Comparison of ENCODE assay signal across 30 mouse cellular contexts in the genomic region with DNA sequence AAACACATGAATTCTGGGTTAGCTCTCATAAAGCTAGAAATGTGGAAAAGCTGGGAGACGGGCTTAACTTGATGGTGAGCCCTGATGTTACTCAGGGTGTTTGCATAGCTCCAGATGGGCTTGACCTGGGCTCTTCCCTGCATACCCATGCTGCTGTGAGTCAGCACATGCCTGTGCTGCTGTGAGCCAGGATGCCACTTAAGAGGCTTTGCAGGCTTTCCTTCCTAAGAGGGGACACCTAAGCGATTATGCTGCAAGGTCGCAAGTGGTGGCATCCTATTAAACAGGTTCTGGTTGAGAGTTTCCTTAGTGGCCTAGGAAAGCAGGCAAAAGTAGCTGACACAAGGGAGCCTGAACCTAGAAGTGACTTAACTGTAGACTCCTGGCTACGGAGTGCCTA. TPM values are rescaled to one million over a fixed set of nuclear protein-coding genes. Genes with fewer than 3 reads are reported as not detected.
A peak's percentile ranks its signal among the peaks of the same experiment; 100 is the strongest.
DNase-seq lines count a peak whose midpoint lies in the region; ATAC-seq and TF ChIP-seq lines count a peak whose summit lies in the region.
"Had no signal": no experiment of that assay in that cellular context is flagged by ENCODE, and none has a peak within 500 bp of the region (broad histone marks: within the 10 kb centered on the region; RNA-seq: fewer than 3 reads in every experiment).

No protein-coding gene starts in this region.

- peaks cover 48% of the 10 kb centered on the region for H3K4me1 ChIP-seq in heart, embryonic 16.5 days (ENCODE audit: control insufficient read depth, insufficient read depth, low read length)
- peaks cover 17% of the 10 kb centered on the region; the same call in 1 of the 2 replicates for H3K4me1 ChIP-seq in lung, postnatal 0 days (ENCODE audit: insufficient read depth, low read depth, low read length)
- H3K4me1 ChIP-seq in lung, adult 2 months (ENCODE audit: control insufficient read depth, insufficient read depth, low read length): peaks cover 12% of the 10 kb centered on the region

- no peaks in the 10 kb centered on the region for H3K9me3 ChIP-seq in heart, embryonic 16.5 days (replicated peaks; ENCODE audit: control insufficient read depth, low read length)
- H3K9me3 ChIP-seq in lung, postnatal 0 days (ENCODE audit: low read length): no peaks in the 10 kb centered on the region
- H3K9me3 ChIP-seq: embryonic facial prominence, embryonic 10.5 days; embryonic facial prominence, embryonic 13.5 days; forebrain, embryonic 12.5 days; forebrain, embryonic 15.5 days; G1E; heart, embryonic 15.5 days; hindbrain, embryonic 10.5 days; hindbrain, embryonic 13.5 days; intestine, embryonic 15.5 days had no signal

- no peak for TF ChIP-seq CTCF in lung, postnatal 0 days (IDR thresholded peaks at IDR 0.05)
- no peak for TF ChIP-seq CTCF in lung, adult 2 months (IDR thresholded peaks at IDR 0.05; ENCODE audit: insufficient read depth, low read length)

- no peak for ATAC-seq in heart, embryonic 16.5 days (replicated peaks; ENCODE audit: extremely low read depth, insufficient read depth, low FRiP score)
- ATAC-seq in lung, postnatal 0 days: no peak
- ATAC-seq: forebrain, embryonic 15.5 days; hindbrain, embryonic 16.5 days; intestine, embryonic 15.5 days; Patski had no signal

- H3K27ac ChIP-seq in heart, embryonic 16.5 days (ENCODE audit: low read length): peak overlapping the region; percentile 31; the same call in 1 of the 2 replicates
- no peak overlapping the region for H3K27ac ChIP-seq in lung, postnatal 0 days (ENCODE audit: low read length)
- H3K27ac ChIP-seq: embryonic facial prominence, embryonic 10.5 days; embryonic facial prominence, embryonic 13.5 days; forebrain, embryonic 12.5 days; forebrain, embryonic 15.5 days; heart, embryonic 15.5 days; hindbrain, embryonic 10.5 days; hindbrain, embryonic 13.5 days; intestine, embryonic 15.5 days had no signal

- DNase-seq in cerebellum, adult 9-10 months: peak; percentile 1
- no peak for DNase-seq in cerebellum, postnatal 4 days (ENCODE audit: low spot score in 2 of 2)
- no peak for DNase-seq in heart, adult 8-10 months (ENCODE audit: low spot score)
- DNase-seq in lung, postnatal 0 days (ENCODE audit: low spot score): peak; percentile 13
- DNase-seq in lung, adult 2 months: no peak
- peak; percentile 21 for DNase-seq in retina, postnatal 7 days (ENCODE audit: low read depth, low spot score)
- DNase-seq in layer of hippocampus, adult 8-10 months (ENCODE audit: low spot score in 2 of 2): no peak
- DNase-seq: adrenal gland, postnatal 10 days; adrenal gland, postnatal 36 days; B cell, adult 2 months; cerebellum, adult 18-20 months; cerebellum, adult 9-11 months; cerebellum, postnatal 25 days; embryo, embryonic 11 days; gastrocnemius, postnatal 25 days had no signal

- TF ChIP-seq EP300 in lung, postnatal 0 days (IDR thresholded peaks at IDR 0.05): no peak

- peaks cover 15% of the 10 kb centered on the region for H3K36me3 ChIP-seq in heart, embryonic 16.5 days (ENCODE audit: control insufficient read depth, insufficient read depth)
- peaks cover 5% of the 10 kb centered on the region for H3K36me3 ChIP-seq in lung, postnatal 0 days (ENCODE audit: insufficient read depth, low read length)

- H3K27me3 ChIP-seq in heart, embryonic 16.5 days (ENCODE audit: control insufficient read depth, insufficient read depth, low read length): no peaks in the 10 kb centered on the region
- no peaks in the 10 kb centered on the region for H3K27me3 ChIP-seq in lung, postnatal 0 days (replicated peaks; ENCODE audit: insufficient read depth, low read length)
- H3K27me3 ChIP-seq: CH12.LX; embryonic facial prominence, embryonic 13.5 days; forebrain, embryonic 12.5 days; forebrain, embryonic 15.5 days; heart, embryonic 15.5 days; hindbrain, embryonic 13.5 days; intestine, embryonic 15.5 days; Patski had no signal

- WGBS in heart, embryonic 16.5 days: 72% methylated on average over 4 of the region's 4 CpGs
- WGBS in lung, postnatal 0 days: 78% methylated on average over 4 of the region's 4 CpGs
- 72% methylated on average over 4 of the region's 4 CpGs for WGBS in lung, adult 2 months

- no peak for TF ChIP-seq POLR2A in lung, adult 2 months (IDR thresholded peaks at IDR 0.05; ENCODE audit: borderline replicate concordance, extremely low read depth, low read depth, low read length)

- no peak overlapping the region for H3K4me2 ChIP-seq in heart, embryonic 16.5 days (ENCODE audit: low read depth, low read length)
- no peak overlapping the region for H3K4me2 ChIP-seq in lung, postnatal 0 days (replicated peaks; ENCODE audit: low read depth, low read length)
- H3K4me2 ChIP-seq: embryonic facial prominence, embryonic 13.5 days; forebrain, embryonic 12.5 days; forebrain, embryonic 15.5 days; heart, embryonic 11.5 days; heart, embryonic 15.5 days; hindbrain, embryonic 13.5 days; intestine, embryonic 15.5 days had no signal

- H3K9ac ChIP-seq in heart, embryonic 16.5 days (ENCODE audit: low read length): peak overlapping the region; percentile 20; the same call in 1 of the 2 replicates
- H3K9ac ChIP-seq in lung, postnatal 0 days (replicated peaks; ENCODE audit: low read depth): no peak overlapping the region
- H3K9ac ChIP-seq: embryonic facial prominence, embryonic 13.5 days; forebrain, embryonic 12.5 days; forebrain, embryonic 15.5 days; heart, embryonic 15.5 days; hindbrain, embryonic 13.5 days; intestine, embryonic 15.5 days had no signal

- no peak overlapping the region for H3K4me3 ChIP-seq in heart, embryonic 16.5 days (ENCODE audit: low read length)
- H3K4me3 ChIP-seq in lung, postnatal 0 days (ENCODE audit: low read depth, low read length): no peak overlapping the region
- no peak overlapping the region for H3K4me3 ChIP-seq in lung, adult 2 months (replicated peaks; ENCODE audit: extremely low read depth, low read depth, low read length)
- H3K4me3 ChIP-seq: embryonic facial prominence, embryonic 10.5 days; embryonic facial prominence, embryonic 13.5 days; erythroblast, embryonic 14.5 days; forebrain, embryonic 12.5 days; forebrain, embryonic 15.5 days; heart, embryonic 15.5 days; hindbrain, embryonic 10.5 days; hindbrain, embryonic 13.5 days; intestine, embryonic 15.5 days had no signal

RNA-seq across cellular contexts. Expression of a gene that starts 5.2 kb away (rescaled TPM):
- polyA plus RNA-seq in heart, embryonic 16.5 days (2015; fragmentation: Nextera tagmentation; extraction: Ambion mirVana): 6.9 and 7.4 TPM in 2 replicates
- total RNA-seq in heart, adult 8-10 months (2022): 10 to 100 TPM; 17.0 to 21.8 (median 19.9) TPM
- 5.4 and 5.8 TPM in 2 replicates for polyA plus RNA-seq in lung, postnatal 0 days (2015; fragmentation: Nextera tagmentation; extraction: Ambion mirVana)
- 18.2 and 20.1 TPM in 2 replicates for polyA plus RNA-seq in lung, adult 2 months (2012; rRNA removed)
- total RNA-seq in layer of hippocampus, adult 8-10 months (2022): 10 to 100 TPM; 29.8 to 33.6 (median 30.9) TPM

Comparison
In these comparisons a context has a peak if more than half of its experiments do, and no peak if none do; other contexts are left out.
1. DNase-seq: peak in cerebellum, adult 9-10 months (single experiment), lung, postnatal 0 days (single experiment) and retina, postnatal 7 days (single experiment); none in cerebellum, postnatal 4 days (0 of 2), heart, adult 8-10 months (single experiment), lung, adult 2 months (single experiment) and layer of hippocampus, adult 8-10 months (0 of 2).